Mouse (Mus musculus): ENCODE measurements around the gene Hpcal4. TPM values are rescaled to one million over a fixed set of nuclear protein-coding genes. Genes with fewer than 3 reads are reported as not detected.

Gene Hpcal4
- polyA plus RNA-seq, 1 experiment from 2014 or later, result 14.9 TPM

DNA sequence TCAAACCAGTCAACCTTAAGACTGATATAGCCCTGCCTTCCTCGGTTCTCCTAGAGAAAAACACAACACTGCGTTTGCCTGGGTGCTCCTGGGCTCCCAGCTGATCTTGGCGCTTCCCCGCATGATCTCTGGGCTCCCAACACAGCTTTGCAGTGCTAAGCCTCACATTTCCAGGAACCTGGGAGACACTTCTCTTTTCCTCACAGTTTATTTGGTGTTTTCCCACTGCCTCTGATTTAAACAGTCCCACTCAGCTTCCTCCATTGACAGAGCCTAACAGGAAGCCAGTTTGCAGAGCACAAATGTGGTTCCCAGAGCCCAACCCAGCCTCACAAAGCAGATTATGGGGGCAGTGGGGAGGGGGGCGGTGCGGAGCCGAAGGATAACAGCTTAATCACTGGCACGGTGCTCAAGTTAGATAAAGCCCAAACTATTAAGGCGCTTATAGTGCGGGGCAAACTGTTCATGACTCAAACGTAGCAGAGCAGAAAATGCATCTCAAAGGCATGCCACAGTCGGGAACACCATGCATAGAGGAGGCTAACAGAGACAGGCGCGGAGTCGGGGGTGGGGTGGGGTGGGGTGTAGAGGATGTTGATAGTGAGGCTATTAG, 20.6 kb upstream of the Hpcal4 start:
- no peak overlapping the region for H3K27ac ChIP-seq
- peaks cover 3% of the 10 kb centered on the region; the same call in 1 of the 2 replicates for H3K27me3 ChIP-seq
- peak overlapping the region; percentile 11; the same call in 1 of the 2 replicates for H3K9ac ChIP-seq
- no peak overlapping the region for H3K4me3 ChIP-seq
- H3K9me3 ChIP-seq, result no peaks in the 10 kb centered on the region
- peak overlapping the region; percentile 41 for H3K4me2 ChIP-seq
- H3K4me1 ChIP-seq (replicated peaks), result peaks cover 9% of the 10 kb centered on the region
- ATAC-seq (ENCODE audit: low FRiP score), result no peak
- no peaks in the 10 kb centered on the region for H3K36me3 ChIP-seq
- 22% methylated on average over 15 of the region's 15 CpGs for WGBS

DNA sequence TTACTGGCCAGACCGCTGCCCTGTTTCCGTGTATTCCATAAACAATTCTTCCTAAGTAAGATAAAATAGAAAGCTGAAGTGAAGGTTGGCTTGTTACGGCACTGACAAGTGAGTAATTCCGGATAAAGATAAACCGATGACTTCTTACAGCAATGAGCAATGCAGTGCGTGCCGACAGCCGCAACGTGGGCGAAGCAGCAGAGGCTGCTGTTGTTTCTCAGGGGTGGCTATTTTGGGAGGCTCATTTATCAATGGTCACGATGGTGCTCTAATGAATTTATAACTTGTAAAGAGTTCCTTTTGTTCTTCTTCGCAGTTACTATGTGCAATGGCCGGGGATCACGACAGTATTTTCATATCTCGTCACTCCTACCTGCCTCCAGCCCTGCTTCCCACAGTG, 18.9 kb upstream of the Hpcal4 start:
- 85% methylated on average over 15 of the region's 15 CpGs for WGBS
- Histone ChIP-seq H3K36me3 (no peaks in the 10 kb centered on the region), H3K4me3 (no peak overlapping the region), H3K9me3 (peaks cover 2% of the 10 kb centered on the region; the same call in 1 of the 2 replicates), H3K4me2 (no peak overlapping the region), H3K27ac (no peak overlapping the region), H3K4me1 (replicated peaks) (peaks cover 9% of the 10 kb centered on the region), H3K9ac (no peak overlapping the region), H3K27me3 (peaks cover 3% of the 10 kb centered on the region; the same call in 1 of the 2 replicates)
- ATAC-seq (ENCODE audit: low FRiP score), result no peak

DNA sequence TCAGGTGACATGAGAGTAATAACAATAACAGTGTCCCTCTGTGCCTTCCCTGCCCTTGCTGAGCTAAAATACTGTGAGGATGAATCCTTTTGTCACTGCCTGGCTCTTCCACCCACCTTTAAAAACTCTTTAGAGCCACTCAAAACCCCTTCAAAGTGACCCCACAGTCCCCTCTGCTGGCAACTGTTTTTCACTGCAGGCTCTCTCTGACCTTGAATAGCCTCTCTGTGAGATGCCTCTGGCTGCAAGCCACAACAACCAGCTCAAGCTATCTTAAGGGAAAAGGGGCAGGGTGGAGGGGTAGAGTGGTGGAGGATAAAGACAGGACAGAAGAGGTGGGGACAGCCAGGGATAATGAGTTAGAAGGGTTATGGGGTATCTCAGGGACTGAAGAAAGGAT, 11.2 kb upstream of the Hpcal4 start:
- Histone ChIP-seq H3K4me2 (no peak overlapping the region), H3K4me3 (no peak overlapping the region), H3K27me3 (0 out of 2 replicates have a peak, but pooled peaks cover 9% of the 10 kb centered on the region), H3K27ac (no peak overlapping the region), H3K36me3 (no peaks in the 10 kb centered on the region), H3K9ac (no peak overlapping the region), H3K4me1 (replicated peaks) (peaks cover 3% of the 10 kb centered on the region; the same call in 1 of the 2 replicates), H3K9me3 (peaks cover 3% of the 10 kb centered on the region; the same call in 1 of the 2 replicates)
- no peak for ATAC-seq (ENCODE audit: low FRiP score)

- WGBS, result 11% methylated on average over 42 of the region's 44 CpGs
- peaks cover 81% of the 10 kb centered on the region for H3K27me3 ChIP-seq
- H3K4me1 ChIP-seq (replicated peaks), result peaks cover 32% of the 10 kb centered on the region
- H3K36me3 ChIP-seq, result no peaks in the 10 kb centered on the region
- H3K4me2 ChIP-seq, result peak overlapping the region; percentile 80
- peak; percentile 94 for ATAC-seq (ENCODE audit: low FRiP score)
- H3K9me3 ChIP-seq, result no peaks in the 10 kb centered on the region
- peak overlapping the region; percentile 76 for H3K9ac ChIP-seq
- H3K27ac ChIP-seq, result peak overlapping the region; percentile 52
- H3K4me3 ChIP-seq, result peak overlapping the region; percentile 54
Measured at GRCm38 (mm10) chr4:123183239-123184056, 421 bp downstream of the Hpcal4 start.

GRCm38 (mm10) chr4:123184816-123185215, 1.8 kb downstream of the Hpcal4 start:
- Histone ChIP-seq H3K9ac (no peak overlapping the region), H3K4me2 (peak overlapping the region; percentile 80), H3K27me3 (peaks cover 79% of the 10 kb centered on the region), H3K27ac (peak overlapping the region; percentile 40; the same call in 1 of the 2 replicates), H3K36me3 (peaks cover 4% of the 10 kb centered on the region; the same call in 1 of the 2 replicates), H3K9me3 (no peaks in the 10 kb centered on the region), H3K4me3 (no peak overlapping the region), H3K4me1 (replicated peaks) (peaks cover 32% of the 10 kb centered on the region)
- no peak for ATAC-seq (ENCODE audit: low FRiP score)
- 33% methylated on average over 3 of the region's 3 CpGs for WGBS

- Histone ChIP-seq H3K27ac (no peak overlapping the region), H3K9ac (no peak overlapping the region), H3K4me1 (replicated peaks) (no peaks in the 10 kb centered on the region), H3K4me2 (no peak overlapping the region), H3K36me3 (peaks cover 17% of the 10 kb centered on the region), H3K9me3 (no peaks in the 10 kb centered on the region), H3K4me3 (no peak overlapping the region), H3K27me3 (peaks cover 37% of the 10 kb centered on the region)
- no peak for ATAC-seq (ENCODE audit: low FRiP score)
- WGBS, result 87% methylated on average over 11 of the region's 11 CpGs
Measured at GRCm38 (mm10) chr4:123192336-123192735, 9.3 kb downstream of the Hpcal4 start.

DNA sequence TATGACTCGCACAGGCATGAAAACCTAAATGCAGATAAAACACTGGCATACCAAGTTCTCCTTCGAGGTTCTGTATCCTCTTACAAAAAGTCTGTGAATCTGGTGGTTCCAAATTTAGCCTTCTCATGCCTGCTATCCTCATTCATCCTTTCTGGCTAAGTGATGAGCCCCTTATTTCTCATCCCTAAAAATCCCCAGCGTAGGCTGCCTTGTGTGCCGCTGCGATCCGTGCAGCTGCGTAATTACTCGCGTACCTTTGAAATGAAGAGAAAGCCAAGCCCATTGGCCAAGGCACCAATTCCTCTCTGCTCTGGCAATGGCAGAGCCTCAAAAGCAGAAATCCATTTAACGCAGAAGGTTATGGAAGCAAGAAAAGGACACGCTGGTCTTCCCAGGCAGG, 10.8 kb downstream of the Hpcal4 start:
- H3K9me3 ChIP-seq, result no peaks in the 10 kb centered on the region
- 88% methylated on average over 11 of the region's 11 CpGs for WGBS
- H3K4me3 ChIP-seq, result no peak overlapping the region
- H3K36me3 ChIP-seq, result peaks cover 15% of the 10 kb centered on the region
- peaks cover 47% of the 10 kb centered on the region for H3K27me3 ChIP-seq
- H3K27ac ChIP-seq, result no peak overlapping the region
- ATAC-seq (ENCODE audit: low FRiP score), result no peak
- no peak overlapping the region for H3K9ac ChIP-seq
- no peaks in the 10 kb centered on the region for H3K4me1 ChIP-seq (replicated peaks)
- H3K4me2 ChIP-seq, result no peak overlapping the region

- Histone ChIP-seq H3K4me1 (replicated peaks) (peaks cover 10% of the 10 kb centered on the region), H3K27ac (no peak overlapping the region), H3K9ac (no peak overlapping the region), H3K36me3 (no peaks in the 10 kb centered on the region; the same call in 1 of the 2 replicates), H3K9me3 (no peaks in the 10 kb centered on the region), H3K4me2 (no peak overlapping the region), H3K4me3 (no peak overlapping the region), H3K27me3 (peaks cover 56% of the 10 kb centered on the region)
- 78% methylated on average over 6 of the region's 6 CpGs for WGBS
- ATAC-seq (ENCODE audit: low FRiP score), result no peak
Measured at GRCm38 (mm10) chr4:123196695-123197094, 13.7 kb downstream of the Hpcal4 start.

DNA sequence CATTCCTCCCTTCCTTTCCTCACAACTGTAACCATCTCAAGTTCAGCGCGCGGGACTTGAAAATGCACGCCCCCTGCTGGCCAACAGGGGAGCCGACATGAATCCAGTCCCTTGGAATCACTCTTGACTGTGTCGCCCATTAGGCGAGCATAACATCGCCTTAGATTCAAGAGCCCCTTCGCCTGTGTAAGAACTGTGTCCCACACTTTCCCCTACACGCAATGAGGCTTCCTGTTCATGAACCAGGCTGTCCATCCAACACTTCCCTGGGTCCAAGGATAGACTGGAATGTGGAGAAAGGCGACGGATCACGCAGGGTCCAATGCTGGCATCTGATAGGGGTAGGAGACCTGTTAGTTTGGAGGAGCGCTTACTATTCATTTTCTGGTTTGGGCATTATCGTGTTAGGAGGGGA, 17.8 kb downstream of the Hpcal4 start:
- peaks cover 14% of the 10 kb centered on the region for H3K4me1 ChIP-seq (replicated peaks)
- H3K9me3 ChIP-seq, result no peaks in the 10 kb centered on the region
- ATAC-seq (ENCODE audit: low FRiP score), result peak; percentile 66; the same call in 1 of the 2 replicates
- H3K27ac ChIP-seq, result no peak overlapping the region
- peaks cover 70% of the 10 kb centered on the region for H3K27me3 ChIP-seq
- H3K9ac ChIP-seq, result peak overlapping the region; percentile 72
- peak overlapping the region; percentile 42 for H3K4me3 ChIP-seq
- H3K4me2 ChIP-seq, result peak overlapping the region; percentile 76
- H3K36me3 ChIP-seq, result no peaks in the 10 kb centered on the region
- WGBS, result 3% methylated on average over 15 of the region's 15 CpGs

DNA sequence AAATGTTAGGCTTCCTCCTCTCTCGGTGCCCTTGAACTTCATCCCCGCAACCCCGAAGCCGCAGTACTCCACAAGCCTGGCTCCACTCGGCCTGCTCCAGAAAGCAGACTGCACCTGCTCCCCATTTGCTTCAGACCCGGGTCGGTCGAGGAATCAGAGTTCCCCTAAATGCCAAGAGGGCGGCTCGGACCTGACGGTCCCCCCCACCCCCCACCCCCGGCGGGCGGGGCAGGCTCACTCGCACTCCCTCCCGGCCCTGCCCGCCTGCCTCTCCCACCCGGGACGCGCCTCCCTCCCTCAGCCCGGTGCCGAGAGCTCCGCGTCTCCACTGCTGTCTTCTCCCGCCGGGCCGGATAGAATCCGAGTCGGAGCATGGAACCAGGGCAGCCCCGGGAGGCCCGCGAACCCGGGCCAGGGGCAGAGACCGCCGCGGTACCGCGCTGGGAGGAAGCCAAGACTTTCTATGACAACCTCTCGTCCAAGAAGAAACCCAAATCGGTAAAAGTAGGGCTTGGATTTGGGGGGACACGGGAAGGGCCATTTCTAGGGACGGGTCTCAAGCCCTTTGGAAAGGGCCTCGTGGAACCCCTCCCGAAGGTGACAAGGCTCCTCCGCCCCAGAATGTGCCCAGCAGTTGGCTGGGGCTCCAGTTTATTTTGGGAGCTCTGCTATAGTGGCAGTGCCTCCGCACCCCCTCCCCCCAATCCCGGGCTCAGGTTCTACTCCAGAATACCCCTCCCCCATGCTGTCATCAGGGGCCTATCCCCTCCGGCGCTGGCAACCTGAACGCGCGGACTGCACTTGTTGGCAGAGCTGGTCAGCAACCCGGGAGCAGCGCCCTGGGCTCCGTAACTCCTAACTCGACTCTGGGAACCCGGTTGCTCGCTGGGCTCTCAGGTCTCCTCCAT, 18.4 kb downstream of the Hpcal4 start, which contains the start of gene Nt5c1a:
Gene Nt5c1a (plus strand): TSS at position 319 of the 908 bp plus-strand sequence.
- 1% methylated on average over 58 of the region's 58 CpGs for WGBS
- Histone ChIP-seq H3K9me3 (no peaks in the 10 kb centered on the region), H3K27me3 (peaks cover 67% of the 10 kb centered on the region), H3K4me2 (peak within 1 kb of the TSS; percentile 76), H3K4me3 (peak within 1 kb of the TSS; percentile 42), H3K36me3 (no peaks in the 10 kb centered on the region), H3K9ac (peak within 1 kb of the TSS; percentile 72), H3K4me1 (replicated peaks) (peaks cover 14% of the 10 kb centered on the region), H3K27ac (no peak within 1 kb of the TSS)
- peak; percentile 52 for ATAC-seq (ENCODE audit: low FRiP score)

- Histone ChIP-seq H3K4me3 (peak overlapping the region; percentile 42; the same call in 1 of the 2 replicates), H3K9me3 (no peaks in the 10 kb centered on the region), H3K27me3 (peaks cover 65% of the 10 kb centered on the region), H3K4me2 (peak overlapping the region; percentile 76), H3K9ac (peak overlapping the region; percentile 72; the same call in 1 of the 2 replicates), H3K4me1 (replicated peaks) (peaks cover 14% of the 10 kb centered on the region), H3K36me3 (no peaks in the 10 kb centered on the region), H3K27ac (no peak overlapping the region)
- ATAC-seq (ENCODE audit: low FRiP score), result no peak
- 14% methylated on average over 8 of the region's 8 CpGs for WGBS
Measured at GRCm38 (mm10) chr4:123202094-123202420, 19.0 kb downstream of the Hpcal4 start.

DNA sequence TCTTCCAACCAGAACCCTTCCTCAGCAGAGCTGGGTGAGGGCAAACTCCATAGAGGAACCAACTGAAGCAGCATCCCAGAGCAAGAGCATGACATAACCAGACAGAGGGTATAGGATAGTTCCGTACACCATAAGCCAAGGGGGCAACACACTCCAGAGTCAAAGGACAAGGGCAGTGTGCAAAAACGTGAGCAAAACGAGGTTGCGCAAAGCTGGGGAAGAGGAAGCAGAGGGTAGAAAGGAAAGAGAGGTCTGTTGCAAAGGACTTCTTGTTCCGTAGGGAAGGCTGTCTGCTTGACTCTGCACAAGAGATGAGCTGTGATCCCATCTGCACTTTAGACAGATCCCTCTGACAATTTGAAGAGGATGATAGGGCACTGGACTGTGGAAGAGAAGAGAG, 24.3 kb downstream of the Hpcal4 start:
- no peak overlapping the region for H3K27ac ChIP-seq
- H3K4me2 ChIP-seq, result no peak overlapping the region
- no peaks in the 10 kb centered on the region for H3K36me3 ChIP-seq
- WGBS, result 82% methylated on average over 5 of the region's 5 CpGs
- no peak overlapping the region for H3K9ac ChIP-seq
- peaks cover 29% of the 10 kb centered on the region for H3K27me3 ChIP-seq
- no peak for ATAC-seq (ENCODE audit: low FRiP score)
- H3K4me3 ChIP-seq, result no peak overlapping the region
- no peaks in the 10 kb centered on the region for H3K4me1 ChIP-seq (replicated peaks)
- H3K9me3 ChIP-seq, result no peaks in the 10 kb centered on the region
